Mouse (Mus musculus): ENCODE measurements around the gene Klhl5.

DNA sequence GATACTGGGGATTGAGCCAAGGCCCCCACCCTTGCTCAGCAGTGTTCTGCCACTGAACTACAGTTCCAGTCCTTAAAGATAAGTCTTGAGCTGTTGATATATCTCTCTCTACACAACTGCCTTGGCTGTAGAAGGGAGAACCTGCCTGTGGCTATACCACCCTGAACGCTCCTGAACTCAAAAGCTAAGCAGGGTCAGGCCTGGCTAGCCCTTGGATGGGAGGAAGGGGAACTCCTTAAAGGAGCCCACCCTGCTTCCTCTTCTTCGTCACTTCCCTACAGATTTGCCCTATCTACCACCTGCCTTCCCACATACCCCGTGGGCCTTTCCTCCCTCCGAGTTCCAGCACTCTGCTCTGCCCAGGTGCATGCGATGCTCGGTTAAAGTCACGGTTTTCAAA is 28.8 kb downstream of the Klhl5 start:
- TF ChIP-seq CTCF (IDR thresholded peaks at IDR 0.05; ENCODE audit: control insufficient read depth, insufficient read depth, insufficient read length): no peak
- no peak for TF ChIP-seq MYOG (IDR thresholded peaks at IDR 0.05; ENCODE audit: control insufficient read depth, extremely low read depth, insufficient read length)
- no peak for TF ChIP-seq USF1 (IDR thresholded peaks at IDR 0.05; ENCODE audit: low read depth)

Measured in C2C12 (cell line).